Mouse (Mus musculus): ENCODE results near the gene Vipr1. TPM values are rescaled to one million over a fixed set of nuclear protein-coding genes. Genes with fewer than 3 reads are reported as not detected.
"Not testable (repeated sequence)": the region's sequence is repeated elsewhere in the genome, so short reads cannot be mapped to it uniquely, and the experiment has no call there.

Gene Vipr1
- polyA plus RNA-seq (2014; fragmentation: Nextera tagmentation; extraction: Ambion mirVana), result 0.08 and 0.57 TPM in 2 replicates

- H3K4me2 ChIP-seq (ENCODE audit: low read depth, low read length), result peak within 1 kb of the TSS; percentile 95
- peaks cover 33% of the 10 kb centered on the region for H3K27me3 ChIP-seq (ENCODE audit: control insufficient read depth, insufficient read depth, low read length)
- ATAC-seq (replicated peaks; ENCODE audit: insufficient number of reproducible peaks, low FRiP score, low TSS enrichment, low read depth) (peak; percentile 90), DNase-seq (ENCODE audit: low spot score) (peak; percentile 79)
- under 1% methylated on average over 73 of the region's 79 CpGs for WGBS
- H3K4me3 ChIP-seq (ENCODE audit: low read depth, low read length), result peak within 1 kb of the TSS; percentile 49
- H3K9me3 ChIP-seq (replicated peaks; ENCODE audit: control insufficient read depth, low read length), result no peaks in the 10 kb centered on the region
- no peaks in the 10 kb centered on the region for H3K36me3 ChIP-seq (replicated peaks; ENCODE audit: control insufficient read depth, insufficient read depth, low read depth, low read length)
- no peak within 1 kb of the TSS for H3K27ac ChIP-seq (replicated peaks; ENCODE audit: low read depth, low read length)
- H3K4me1 ChIP-seq (ENCODE audit: control insufficient read depth, insufficient read depth, low read length), result no peaks in the 10 kb centered on the region; the same call in none of the 2 replicates
- peak within 1 kb of the TSS; percentile 55 for H3K9ac ChIP-seq (replicated peaks; ENCODE audit: low read length)
Observed at GRCm38 (mm10) chr9:121642401-121643181, at the start of gene Vipr1. Gene Vipr1, plus strand, starts transcription at chr9:121642716.

GRCm38 (mm10) chr9:121592948-121593550 is 49.5 kb upstream of the Vipr1 start:
- Histone ChIP-seq H3K4me3 (ENCODE audit: low read depth, low read length) (no peak overlapping the region), H3K36me3 (replicated peaks; ENCODE audit: control insufficient read depth, insufficient read depth, low read depth, low read length) (no peaks in the 10 kb centered on the region), H3K4me2 (ENCODE audit: low read depth, low read length) (no peak overlapping the region), H3K9ac (replicated peaks; ENCODE audit: low read length) (no peak overlapping the region), H3K9me3 (replicated peaks; ENCODE audit: control insufficient read depth, low read length) (0 out of 2 replicates have a peak, but pooled peaks cover 4% of the 10 kb centered on the region), H3K27ac (replicated peaks; ENCODE audit: low read depth, low read length) (no peak overlapping the region), H3K27me3 (ENCODE audit: control insufficient read depth, insufficient read depth, low read length) (no peaks in the 10 kb centered on the region), H3K4me1 (ENCODE audit: control insufficient read depth, insufficient read depth, low read length) (no peaks in the 10 kb centered on the region)
- WGBS, result 79% methylated on average over 13 of the region's 13 CpGs
- no peak for DNase-seq (ENCODE audit: low spot score)
- ATAC-seq (replicated peaks; ENCODE audit: insufficient number of reproducible peaks, low FRiP score, low TSS enrichment, low read depth), result no peak

GRCm38 (mm10) chr9:121593768-121594167 is 48.7 kb upstream of the Vipr1 start:
- not testable (repeated sequence) for H3K9ac ChIP-seq (replicated peaks; ENCODE audit: low read length); DNase-seq (ENCODE audit: low spot score); H3K36me3 ChIP-seq (replicated peaks; ENCODE audit: control insufficient read depth, insufficient read depth, low read depth, low read length); H3K27ac ChIP-seq (replicated peaks; ENCODE audit: low read depth, low read length); H3K9me3 ChIP-seq (replicated peaks; ENCODE audit: control insufficient read depth, low read length); H3K4me2 ChIP-seq (ENCODE audit: low read depth, low read length); ATAC-seq (replicated peaks; ENCODE audit: insufficient number of reproducible peaks, low FRiP score, low TSS enrichment, low read depth); H3K4me3 ChIP-seq (ENCODE audit: low read depth, low read length); H3K27me3 ChIP-seq (ENCODE audit: control insufficient read depth, insufficient read depth, low read length); H3K4me1 ChIP-seq (ENCODE audit: control insufficient read depth, insufficient read depth, low read length)
- 68% methylated on average over 3 of the region's 3 CpGs for WGBS

- Histone ChIP-seq H3K4me1 (ENCODE audit: control insufficient read depth, insufficient read depth, low read length) (no peaks in the 10 kb centered on the region), H3K27me3 (ENCODE audit: control insufficient read depth, insufficient read depth, low read length) (no peaks in the 10 kb centered on the region), H3K4me2 (ENCODE audit: low read depth, low read length) (no peak overlapping the region), H3K9ac (replicated peaks; ENCODE audit: low read length) (no peak overlapping the region), H3K27ac (replicated peaks; ENCODE audit: low read depth, low read length) (no peak overlapping the region), H3K36me3 (replicated peaks; ENCODE audit: control insufficient read depth, insufficient read depth, low read depth, low read length) (no peaks in the 10 kb centered on the region), H3K4me3 (ENCODE audit: low read depth, low read length) (no peak overlapping the region), H3K9me3 (replicated peaks; ENCODE audit: control insufficient read depth, low read length) (no peaks in the 10 kb centered on the region)
- no peak for DNase-seq (ENCODE audit: low spot score)
- no peak for ATAC-seq (replicated peaks; ENCODE audit: insufficient number of reproducible peaks, low FRiP score, low TSS enrichment, low read depth)
- 72% methylated on average over 4 of the region's 4 CpGs for WGBS
Observed at GRCm38 (mm10) chr9:121594771-121595170, 47.7 kb upstream of the Vipr1 start.

- H3K9me3 ChIP-seq (replicated peaks; ENCODE audit: control insufficient read depth, low read length), result no peaks in the 10 kb centered on the region
- no peak overlapping the region for H3K9ac ChIP-seq (replicated peaks; ENCODE audit: low read length)
- 85% methylated on average over 2 of the region's 2 CpGs for WGBS
- no peaks in the 10 kb centered on the region for H3K27me3 ChIP-seq (ENCODE audit: control insufficient read depth, insufficient read depth, low read length)
- H3K36me3 ChIP-seq (replicated peaks; ENCODE audit: control insufficient read depth, insufficient read depth, low read depth, low read length), result no peaks in the 10 kb centered on the region
- DNase-seq (ENCODE audit: low spot score) (no peak), ATAC-seq (replicated peaks; ENCODE audit: insufficient number of reproducible peaks, low FRiP score, low TSS enrichment, low read depth) (no peak)
- no peak overlapping the region for H3K4me3 ChIP-seq (ENCODE audit: low read depth, low read length)
- no peaks in the 10 kb centered on the region; the same call in 1 of the 2 replicates for H3K4me1 ChIP-seq (ENCODE audit: control insufficient read depth, insufficient read depth, low read length)
- H3K4me2 ChIP-seq (ENCODE audit: low read depth, low read length), result no peak overlapping the region
- no peak overlapping the region for H3K27ac ChIP-seq (replicated peaks; ENCODE audit: low read depth, low read length)
Observed at GRCm38 (mm10) chr9:121598106-121598505, 44.4 kb upstream of the Vipr1 start.

GRCm38 (mm10) chr9:121599551-121599950 is 43.0 kb upstream of the Vipr1 start:
- no peaks in the 10 kb centered on the region; the same call in 1 of the 2 replicates for H3K4me1 ChIP-seq (ENCODE audit: control insufficient read depth, insufficient read depth, low read length)
- no peaks in the 10 kb centered on the region for H3K27me3 ChIP-seq (ENCODE audit: control insufficient read depth, insufficient read depth, low read length)
- WGBS, result 82% methylated on average over 6 of the region's 6 CpGs
- ATAC-seq (replicated peaks; ENCODE audit: insufficient number of reproducible peaks, low FRiP score, low TSS enrichment, low read depth) (no peak), DNase-seq (ENCODE audit: low spot score) (no peak)
- H3K9me3 ChIP-seq (replicated peaks; ENCODE audit: control insufficient read depth, low read length), result no peaks in the 10 kb centered on the region
- H3K9ac ChIP-seq (replicated peaks; ENCODE audit: low read length), result no peak overlapping the region
- H3K36me3 ChIP-seq (replicated peaks; ENCODE audit: control insufficient read depth, insufficient read depth, low read depth, low read length), result no peaks in the 10 kb centered on the region
- H3K4me3 ChIP-seq (ENCODE audit: low read depth, low read length), result no peak overlapping the region
- no peak overlapping the region for H3K4me2 ChIP-seq (ENCODE audit: low read depth, low read length)
- no peak overlapping the region for H3K27ac ChIP-seq (replicated peaks; ENCODE audit: low read depth, low read length)

- Histone ChIP-seq H3K9ac (replicated peaks; ENCODE audit: low read length) (no peak overlapping the region), H3K4me3 (ENCODE audit: low read depth, low read length) (no peak overlapping the region), H3K9me3 (replicated peaks; ENCODE audit: control insufficient read depth, low read length) (no peaks in the 10 kb centered on the region), H3K36me3 (replicated peaks; ENCODE audit: control insufficient read depth, insufficient read depth, low read depth, low read length) (no peaks in the 10 kb centered on the region), H3K4me1 (ENCODE audit: control insufficient read depth, insufficient read depth, low read length) (no peaks in the 10 kb centered on the region; the same call in 1 of the 2 replicates), H3K27me3 (ENCODE audit: control insufficient read depth, insufficient read depth, low read length) (no peaks in the 10 kb centered on the region), H3K27ac (replicated peaks; ENCODE audit: low read depth, low read length) (no peak overlapping the region), H3K4me2 (ENCODE audit: low read depth, low read length) (no peak overlapping the region)
- no peak for ATAC-seq (replicated peaks; ENCODE audit: insufficient number of reproducible peaks, low FRiP score, low TSS enrichment, low read depth)
- peak; percentile 16 for DNase-seq (ENCODE audit: low spot score)
- 54% methylated on average over 13 of the region's 13 CpGs for WGBS
Observed at GRCm38 (mm10) chr9:121600201-121600860, 42.2 kb upstream of the Vipr1 start.
